Mouse (Mus musculus) splenic B cell, adult 2 months (primary cell): Measurements from ENCODE around the gene Zfp120.
A peak's percentile ranks its signal among the peaks of the same experiment; 100 is the strongest.
"Not testable (repeated sequence)": the region's sequence is repeated elsewhere in the genome, so short reads cannot be mapped to it uniquely, and the experiment has no call there.

Source experiments
- DNase-seq: peaks from one replicate; pipeline ENCODE4 v3.0.0-alpha.2; 2011; ENCODE audit warnings: low read depth, low spot score
- H3K27me3 ChIP-seq: 2 replicates; pipeline ENCODE4 v1.6.1; 2012; ENCODE audit warnings: mild to moderate bottlenecking, low read length, moderate library complexity, mixed read lengths; ENCODE audit not compliant: control insufficient read depth, poor library complexity, insufficient read depth, severe bottlenecking
- H3K36me3 ChIP-seq: 2 replicates; pipeline ENCODE4 v1.6.1; 2012; ENCODE audit warnings: mild to moderate bottlenecking, low read length, moderate library complexity, mixed read lengths; ENCODE audit not compliant: control insufficient read depth, poor library complexity, insufficient read depth, severe bottlenecking

Zfp120 gene

DNA sequence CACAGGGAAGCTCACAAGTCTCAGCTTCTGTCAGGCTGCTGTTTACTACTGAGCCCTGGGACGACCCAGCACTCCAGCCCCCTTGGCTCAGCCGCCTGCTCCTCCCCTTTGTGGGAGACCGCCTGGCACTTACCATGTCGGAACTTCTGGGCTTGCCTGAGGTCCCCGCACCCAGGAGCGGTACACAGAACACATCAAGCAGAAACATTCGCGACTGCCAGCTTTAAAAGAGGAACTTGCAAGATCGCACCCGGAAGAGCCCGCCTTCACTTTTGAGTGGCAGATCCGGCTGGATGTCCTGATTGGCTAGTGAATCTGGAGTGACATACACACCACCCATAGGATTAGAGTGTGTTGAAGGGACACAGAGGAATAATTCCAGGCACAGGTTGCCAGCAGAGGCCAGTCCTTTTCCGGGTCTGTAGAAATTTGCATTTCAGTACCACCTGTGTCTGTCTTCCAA lies at the start of gene Zfp120:
Zfp120 (minus strand) TSS at position 274 of the 463 bp plus-strand sequence.
- peak; percentile 95 for DNase-seq
- no peaks in the 10 kb centered on the region for H3K36me3 ChIP-seq
- no peaks in the 10 kb centered on the region for H3K27me3 ChIP-seq

DNA sequence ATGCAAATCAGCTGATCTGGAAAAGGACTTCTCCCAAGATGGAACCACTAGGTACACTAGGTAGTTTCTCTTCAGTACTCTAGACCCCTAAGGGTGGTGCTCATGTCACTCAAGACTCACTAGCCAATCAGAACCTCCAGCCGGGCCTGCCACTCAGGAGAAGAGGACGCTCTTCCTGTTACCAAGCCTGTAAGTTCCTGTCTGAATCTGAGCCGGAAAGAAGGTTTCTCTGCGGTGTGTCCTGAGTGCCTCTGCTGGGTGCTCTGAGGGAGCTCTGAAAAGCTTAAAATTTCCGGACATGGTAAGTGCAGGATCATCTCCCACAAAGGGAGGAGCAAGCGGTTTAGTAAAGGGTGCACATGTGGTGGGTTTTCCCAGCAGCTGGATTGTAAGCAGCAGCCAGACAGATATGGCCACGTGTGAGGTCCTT lies 45.1 kb upstream of the Zfp120 start, which contains the start of gene Gm14139:
Gm14139 (plus strand) TSS at position 186 of the 430 bp plus-strand sequence.
- not testable (repeated sequence) for H3K36me3 ChIP-seq, H3K27me3 ChIP-seq, DNase-seq

DNA sequence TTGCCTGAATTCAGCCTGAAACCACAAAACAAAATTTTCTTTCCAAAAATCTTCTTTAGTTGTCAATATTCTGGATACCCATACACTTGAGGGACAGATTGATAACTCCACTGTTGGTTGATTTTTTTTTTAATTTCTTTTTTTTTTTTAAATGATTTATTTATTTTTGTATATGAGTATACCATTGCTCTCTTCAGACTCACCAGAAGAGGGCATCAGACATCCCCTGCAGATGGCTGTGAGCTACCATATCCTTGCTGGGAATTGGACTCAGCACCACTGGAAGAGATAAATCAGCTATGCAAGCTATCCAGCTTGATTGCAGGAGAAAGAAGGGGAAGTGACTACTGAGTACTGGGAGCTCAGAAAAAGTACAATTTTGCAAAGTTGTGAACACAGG lies 44.5 kb upstream of the Zfp120 start:
- DNase-seq, H3K36me3 ChIP-seq, H3K27me3 ChIP-seq: not testable (repeated sequence)

DNA sequence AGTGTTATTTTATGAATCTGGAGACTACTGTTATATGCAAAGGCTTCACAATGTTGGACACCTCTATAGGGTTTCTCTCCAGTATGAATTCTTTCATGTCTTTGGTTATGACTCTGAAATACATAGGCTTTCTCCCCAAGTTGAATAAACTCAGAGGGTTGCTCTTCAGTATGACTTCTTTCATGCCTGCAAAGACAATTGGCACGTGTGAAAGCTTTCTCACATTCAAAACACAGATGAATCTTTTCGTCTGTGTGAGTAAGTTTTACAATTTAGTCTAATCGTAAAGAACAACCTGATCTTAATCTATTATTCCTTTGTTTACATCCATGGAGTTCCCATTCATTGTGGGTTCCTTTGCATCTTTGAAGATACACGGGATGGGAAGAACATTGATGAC lies 43.1 kb upstream of the Zfp120 start, which contains the start of gene Gm10770:
Gm10770 (minus strand) TSS at position 101 of the 400 bp plus-strand sequence.
- not testable (repeated sequence) for DNase-seq, H3K36me3 ChIP-seq, H3K27me3 ChIP-seq

DNA sequence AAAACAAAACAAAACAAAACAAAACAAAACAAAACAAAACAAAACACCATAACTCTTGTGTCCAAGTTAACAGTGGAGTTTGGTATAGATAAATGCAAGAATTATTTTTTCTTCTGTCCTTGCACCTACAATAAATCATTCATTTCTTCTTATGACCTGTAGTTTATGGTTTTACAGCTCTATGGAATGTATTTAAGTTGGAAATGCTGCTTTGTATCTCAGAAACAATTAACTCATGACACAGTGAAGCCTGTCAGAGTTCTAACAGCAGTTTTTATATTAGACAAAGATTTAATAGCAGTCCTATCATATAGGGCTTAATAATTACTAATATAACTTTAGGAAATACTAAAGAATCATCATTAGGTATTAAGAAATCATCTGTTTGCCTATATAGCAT lies 37.3 kb upstream of the Zfp120 start:
- Histone ChIP-seq H3K27me3 (no peaks in the 10 kb centered on the region), H3K36me3 (no peaks in the 10 kb centered on the region)
- no peak for DNase-seq

DNA sequence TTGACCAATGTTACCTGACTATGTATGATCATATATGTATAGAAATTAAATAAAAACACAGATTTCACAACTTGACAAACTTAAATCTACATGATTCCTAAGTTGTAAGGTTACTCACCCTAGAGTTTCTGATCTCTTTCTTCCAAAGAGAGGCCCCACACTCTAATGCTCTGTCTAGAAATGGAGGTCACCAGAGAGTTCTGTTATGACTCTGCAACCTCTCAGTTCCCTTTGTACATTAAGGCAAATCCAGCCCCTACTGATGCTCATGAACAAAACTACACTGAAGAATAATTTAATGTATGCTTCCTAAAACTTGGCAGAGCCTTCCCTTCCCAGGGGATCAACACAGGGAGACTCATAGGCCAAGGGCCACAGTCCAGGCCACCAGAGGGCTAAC lies 30.2 kb upstream of the Zfp120 start:
- no peaks in the 10 kb centered on the region for H3K36me3 ChIP-seq
- no peaks in the 10 kb centered on the region for H3K27me3 ChIP-seq
- no peak for DNase-seq

DNA sequence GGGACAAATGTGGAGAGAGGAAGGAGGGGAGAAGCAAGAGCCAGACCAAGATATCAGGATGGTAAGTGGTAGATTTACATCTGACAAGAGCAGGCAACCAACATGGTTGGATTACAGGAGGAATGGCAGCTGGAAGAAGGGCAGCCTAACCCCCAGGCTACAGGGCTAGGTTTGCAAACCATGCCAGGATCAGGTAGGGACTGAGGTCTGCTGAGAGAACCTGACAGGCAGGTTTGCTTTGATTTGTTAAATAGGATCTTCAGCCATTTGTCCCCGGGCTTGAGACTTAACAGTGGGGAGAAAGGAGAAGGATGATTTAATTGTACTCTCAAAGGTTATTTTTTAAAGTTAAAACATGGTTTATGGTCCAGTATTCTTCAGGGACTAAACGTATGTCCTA lies 3.7 kb downstream of the Zfp120 start:
- DNase-seq: no peak
- Histone ChIP-seq H3K36me3 (no peaks in the 10 kb centered on the region), H3K27me3 (no peaks in the 10 kb centered on the region)

DNA sequence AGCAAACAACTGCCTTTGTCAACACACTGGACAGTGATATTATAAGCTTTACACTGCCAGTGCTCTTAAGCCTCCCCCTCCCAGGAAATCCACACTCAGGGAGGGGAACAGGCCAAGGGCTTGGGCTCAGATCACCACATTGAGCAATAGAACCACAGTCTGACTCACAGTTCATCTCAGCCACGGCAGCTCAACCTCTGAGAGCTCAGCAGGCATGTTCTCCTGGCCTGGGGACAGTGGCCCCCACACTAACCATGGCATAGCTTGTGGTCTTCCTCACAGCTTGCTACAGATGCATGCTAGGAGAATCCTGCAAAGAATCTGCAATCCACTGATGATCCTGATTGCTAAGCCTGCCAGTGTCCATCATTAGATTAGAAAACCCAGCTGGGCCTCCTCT lies 4.5 kb downstream of the Zfp120 start:
- H3K27me3 ChIP-seq, DNase-seq: not testable (repeated sequence)

DNA sequence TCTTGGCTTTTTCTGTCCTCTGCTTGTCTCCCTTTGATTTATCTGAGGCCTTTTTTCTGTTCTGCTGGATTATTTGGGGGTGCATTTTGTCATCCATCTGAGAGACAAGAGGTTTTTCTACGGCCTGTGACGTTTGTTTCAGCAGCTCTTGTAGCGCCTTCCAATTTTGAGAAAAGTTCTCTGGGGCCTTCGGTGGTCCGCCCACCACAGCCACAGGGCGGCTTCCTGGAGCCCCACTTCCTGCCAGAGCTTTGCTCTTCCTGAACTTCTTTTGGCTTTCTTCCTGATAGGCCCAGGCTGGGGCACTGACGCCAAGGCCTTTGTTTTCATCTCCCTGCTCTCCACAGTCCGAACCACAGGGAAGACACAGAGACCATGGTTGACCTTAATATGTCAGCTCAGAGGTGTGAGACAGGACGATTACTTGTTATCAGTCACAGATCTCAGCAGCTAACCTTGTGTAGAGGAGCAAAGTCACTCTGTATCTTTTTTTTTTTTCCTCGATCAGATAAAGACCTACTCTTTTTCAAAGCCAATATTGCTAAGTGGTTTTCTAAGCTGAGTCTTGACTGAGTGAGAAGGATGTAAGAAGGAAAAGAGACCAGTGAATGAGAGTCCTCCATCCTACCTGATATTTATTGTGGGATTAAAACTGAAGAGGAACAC lies 25.1 kb downstream of the Zfp120 start:
- DNase-seq: no peak
- Histone ChIP-seq H3K27me3 (no peaks in the 10 kb centered on the region), H3K36me3 (peaks cover 7% of the 10 kb centered on the region)

More for the DNA sequence above, 4.5 kb downstream of the Zfp120 start:
- not testable (repeated sequence) for H3K36me3 ChIP-seq

DNA sequence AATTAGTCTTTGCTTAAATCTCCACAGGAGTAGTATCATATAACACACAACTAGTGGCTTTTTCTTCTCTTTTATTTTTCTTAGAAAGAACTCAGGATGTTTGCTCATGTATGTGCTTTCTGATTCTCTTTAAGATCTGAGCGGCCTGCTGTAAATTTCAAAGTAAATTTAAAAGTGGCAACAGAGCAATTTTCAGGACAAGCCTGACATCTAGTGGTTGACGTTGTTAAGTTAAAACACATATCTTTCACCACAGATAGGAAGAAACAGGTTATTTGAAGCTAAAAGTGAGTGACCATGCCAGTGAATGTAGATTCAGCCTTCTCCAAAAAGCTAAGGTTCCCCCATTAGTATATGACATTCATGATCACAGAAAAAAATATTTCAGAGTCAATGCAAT lies 36.9 kb downstream of the Zfp120 start:
- H3K27me3 ChIP-seq, H3K36me3 ChIP-seq: not testable (repeated sequence)
- DNase-seq: peak; percentile 23
